Mouse (Mus musculus): Measurements from ENCODE around the gene Zfp879. TPM values are rescaled to one million over a fixed set of nuclear protein-coding genes. Genes with fewer than 3 reads are reported as not detected.

Gene Zfp879
- polyA plus RNA-seq, 1 experiment from 2014 or later: 1.1 TPM

- H3K27me3 ChIP-seq: peaks cover 46% of the 10 kb centered on the region
- ATAC-seq (ENCODE audit: low FRiP score, low read depth): no peak
- WGBS: 90% methylated on average over 3 of the region's 3 CpGs
These were observed 4.6 kb upstream of the Zfp879 start for GRCm38 (mm10) chr11:50845951-50846350.

DNA sequence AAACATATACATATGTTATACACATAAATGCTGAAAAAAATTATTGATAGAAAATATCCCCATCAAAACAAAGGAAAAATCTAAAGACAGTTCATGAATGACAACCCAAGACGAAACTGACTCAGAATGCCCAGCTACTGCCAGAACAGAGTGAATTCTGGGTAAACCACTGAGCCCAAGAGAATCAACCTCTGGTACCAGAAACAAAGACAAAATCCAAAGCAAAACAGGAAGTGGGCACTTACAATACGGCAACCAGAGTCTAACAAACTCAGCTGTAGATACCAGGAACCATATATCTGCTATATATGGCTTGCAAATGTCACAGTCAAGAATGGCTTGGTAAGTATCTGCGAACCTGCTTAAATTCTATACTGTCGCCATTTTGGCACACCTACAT, 5.6 kb downstream of the Zfp879 start:
- Histone ChIP-seq H3K4me1 (no peaks in the 10 kb centered on the region), H3K4me3 (no peak overlapping the region), H3K27ac (replicated peaks) (no peak overlapping the region), H3K36me3 (peaks cover 20% of the 10 kb centered on the region), H3K9me3 (peaks cover 7% of the 10 kb centered on the region; the same call in 1 of the 2 replicates), H3K9ac (replicated peaks) (no peak overlapping the region), H3K4me2 (replicated peaks) (no peak overlapping the region), H3K27me3 (no peaks in the 10 kb centered on the region)
- WGBS: 91% methylated on average over 4 of the region's 4 CpGs
- ATAC-seq (ENCODE audit: low FRiP score, low read depth): no peak

More at GRCm38 (mm10) chr11:50845951-50846350, 4.6 kb upstream of the Zfp879 start:
- peaks cover 16% of the 10 kb centered on the region for H3K4me1 ChIP-seq
- H3K9ac ChIP-seq (replicated peaks): no peak overlapping the region
- H3K27ac ChIP-seq (replicated peaks): no peak overlapping the region
- no peak overlapping the region for H3K4me2 ChIP-seq (replicated peaks)
- no peak overlapping the region for H3K4me3 ChIP-seq
- no peaks in the 10 kb centered on the region for H3K36me3 ChIP-seq
- H3K9me3 ChIP-seq: no peaks in the 10 kb centered on the region

- Histone ChIP-seq H3K9me3 (no peaks in the 10 kb centered on the region), H3K27ac (replicated peaks) (peak within 1 kb of the TSS; percentile 46; the same call in 1 of the 2 replicates), H3K4me2 (replicated peaks) (peak within 1 kb of the TSS; percentile 80), H3K27me3 (no peaks in the 10 kb centered on the region), H3K36me3 (peaks cover 31% of the 10 kb centered on the region), H3K9ac (replicated peaks) (peak within 1 kb of the TSS; percentile 88), H3K4me3 (peak within 1 kb of the TSS; percentile 85), H3K4me1 (peaks cover 10% of the 10 kb centered on the region)
- ATAC-seq (ENCODE audit: low FRiP score, low read depth): peak; percentile 97
- under 1% methylated on average over 40 of the region's 45 CpGs for WGBS
These were observed 14.1 kb downstream of the Zfp879 start, which contains the start of gene Zfp354c for GRCm38 (mm10) chr11:50827010-50827953. Zfp354c (minus strand) TSS chr11:50827724.

- H3K27ac ChIP-seq (replicated peaks): no peak overlapping the region
- peak overlapping the region; percentile 85 for H3K4me3 ChIP-seq
- H3K4me1 ChIP-seq: peaks cover 10% of the 10 kb centered on the region
- peaks cover 40% of the 10 kb centered on the region for H3K36me3 ChIP-seq
- ATAC-seq (ENCODE audit: low FRiP score, low read depth): no peak
- 70% methylated on average over 2 of the region's 2 CpGs for WGBS
- H3K4me2 ChIP-seq (replicated peaks): peak overlapping the region; percentile 80
- no peaks in the 10 kb centered on the region for H3K9me3 ChIP-seq
- peak overlapping the region; percentile 88; the same call in 1 of the 2 replicates for H3K9ac ChIP-seq (replicated peaks)
- H3K27me3 ChIP-seq: no peaks in the 10 kb centered on the region
These were observed 15.1 kb downstream of the Zfp879 start for GRCm38 (mm10) chr11:50826214-50826613.

DNA sequence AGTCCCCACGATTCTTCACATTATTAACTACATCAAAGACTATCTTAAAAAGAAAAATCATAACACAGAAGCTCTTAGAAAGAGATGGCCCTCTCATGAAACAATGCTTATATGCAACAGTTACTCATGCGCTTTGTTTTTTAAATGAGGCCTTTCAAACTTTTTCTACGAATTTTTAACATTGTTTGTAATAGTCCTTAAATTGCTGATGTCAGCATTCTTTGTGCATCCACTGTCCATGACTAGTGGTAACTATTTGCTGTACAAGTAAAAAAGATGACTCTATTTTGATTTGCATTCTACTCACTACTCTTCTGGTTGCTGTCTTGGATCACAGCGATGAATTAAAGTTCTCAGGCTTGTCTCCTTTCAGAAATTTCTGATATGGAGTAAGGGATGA, 27.1 kb downstream of the Zfp879 start:
- Histone ChIP-seq H3K9ac (replicated peaks) (no peak overlapping the region), H3K4me3 (no peak overlapping the region), H3K4me2 (replicated peaks) (no peak overlapping the region), H3K27ac (replicated peaks) (no peak overlapping the region), H3K27me3 (no peaks in the 10 kb centered on the region), H3K36me3 (peaks cover 95% of the 10 kb centered on the region), H3K9me3 (peaks cover 61% of the 10 kb centered on the region), H3K4me1 (no peaks in the 10 kb centered on the region)
- WGBS: 95% methylated on average over 4 of the region's 4 CpGs
- no peak for ATAC-seq (ENCODE audit: low FRiP score, low read depth)

DNA sequence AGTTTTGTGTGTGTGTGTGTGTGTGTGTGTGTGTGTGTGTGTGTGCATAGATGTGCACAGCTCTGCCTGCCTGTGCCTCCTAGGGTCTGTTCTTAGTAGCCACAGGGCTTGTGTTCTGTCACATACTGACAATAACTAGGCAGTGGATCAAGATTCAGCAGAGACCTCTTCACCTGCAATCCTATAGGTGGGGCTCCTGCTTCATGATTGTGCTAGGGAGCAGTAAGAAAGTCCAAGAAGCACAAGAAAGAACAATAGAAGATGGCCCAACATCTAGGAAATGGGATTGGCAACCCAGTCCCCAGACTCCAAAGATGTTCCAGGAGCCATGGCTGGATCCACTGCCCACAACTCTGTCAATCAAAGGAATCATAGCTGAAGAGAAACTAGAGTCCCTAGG, 42.5 kb downstream of the Zfp879 start:
- Histone ChIP-seq H3K4me3 (no peak overlapping the region), H3K9ac (replicated peaks) (no peak overlapping the region), H3K9me3 (no peaks in the 10 kb centered on the region), H3K27ac (replicated peaks) (no peak overlapping the region), H3K27me3 (no peaks in the 10 kb centered on the region), H3K4me1 (no peaks in the 10 kb centered on the region), H3K4me2 (replicated peaks) (no peak overlapping the region), H3K36me3 (no peaks in the 10 kb centered on the region)
- ATAC-seq (ENCODE audit: low FRiP score, low read depth): no peak

DNA sequence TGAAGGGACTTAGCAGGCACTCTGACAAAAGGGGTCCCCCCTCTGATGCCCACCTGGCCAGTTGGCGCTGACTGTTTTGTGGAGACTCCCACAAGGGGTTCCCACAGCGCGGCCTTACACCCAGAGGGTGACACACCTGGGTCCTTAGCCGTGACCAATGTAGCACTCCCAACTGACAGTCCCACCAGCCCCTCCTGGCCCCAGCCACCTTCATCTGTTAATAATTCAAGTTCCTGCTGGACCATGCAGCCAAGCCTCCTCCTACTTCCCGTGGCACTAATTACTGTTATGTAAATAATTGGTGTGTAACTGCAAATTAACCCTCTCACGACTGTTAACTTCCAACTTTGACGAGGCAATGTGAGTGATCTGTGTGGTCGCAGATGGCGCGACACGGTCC, 43.7 kb downstream of the Zfp879 start:
- H3K27ac ChIP-seq (replicated peaks): no peak overlapping the region
- no peaks in the 10 kb centered on the region for H3K9me3 ChIP-seq
- no peak overlapping the region for H3K4me2 ChIP-seq (replicated peaks)
- no peak overlapping the region for H3K9ac ChIP-seq (replicated peaks)
- ATAC-seq (ENCODE audit: low FRiP score, low read depth): no peak
- WGBS: 85% methylated on average over 11 of the region's 11 CpGs
- no peak overlapping the region for H3K4me3 ChIP-seq
- H3K36me3 ChIP-seq: no peaks in the 10 kb centered on the region
- H3K4me1 ChIP-seq: no peaks in the 10 kb centered on the region
- H3K27me3 ChIP-seq: no peaks in the 10 kb centered on the region

Other genes starting within 250 kb of the Zfp879 start
- gene Adamts2, start 239.5 kb downstream of the Zfp879 start, polyA plus RNA-seq (2016; fragmentation: Nextera tagmentation; extraction: Ambion mirVana): 2.4 and 2.7 TPM in 2 replicates
- 58.1 and 59.2 TPM in 2 replicates for gene Zfp354c, start 13.8 kb downstream of the Zfp879 start, polyA plus RNA-seq (2016; fragmentation: Nextera tagmentation; extraction: Ambion mirVana)
- not detected in 2 replicates for gene Grm6, start 9.1 kb upstream of the Zfp879 start, polyA plus RNA-seq (2016; fragmentation: Nextera tagmentation; extraction: Ambion mirVana)
- gene Zfp454, start 46.1 kb upstream of the Zfp879 start, polyA plus RNA-seq (2016; fragmentation: Nextera tagmentation; extraction: Ambion mirVana): 17.3 and 19.3 TPM in 2 replicates
- 37.4 and 40.2 TPM in 2 replicates for gene Zfp2, start 74.6 kb upstream of the Zfp879 start, polyA plus RNA-seq (2016; fragmentation: Nextera tagmentation; extraction: Ambion mirVana)
- gene Zfp354b, start 90.1 kb upstream of the Zfp879 start, polyA plus RNA-seq (2016; fragmentation: Nextera tagmentation; extraction: Ambion mirVana): 2.1 and 2.4 TPM in 2 replicates
- not detected in 2 replicates for gene 4933414I15Rik, start 102.2 kb upstream of the Zfp879 start, polyA plus RNA-seq (2016; fragmentation: Nextera tagmentation; extraction: Ambion mirVana)
- gene Prop1, start 112.2 kb upstream of the Zfp879 start, polyA plus RNA-seq (2016; fragmentation: Nextera tagmentation; extraction: Ambion mirVana): not detected in 2 replicates
- not detected in 2 replicates for gene Olfr1378, start 125.0 kb upstream of the Zfp879 start, polyA plus RNA-seq (2016; fragmentation: Nextera tagmentation; extraction: Ambion mirVana)
- not detected in 2 replicates for gene Olfr1377, start 140.4 kb upstream of the Zfp879 start, polyA plus RNA-seq (2016; fragmentation: Nextera tagmentation; extraction: Ambion mirVana)
- not detected in 2 replicates for gene Olfr51, start 162.0 kb upstream of the Zfp879 start, polyA plus RNA-seq (2016; fragmentation: Nextera tagmentation; extraction: Ambion mirVana)
- not detected in 2 replicates for gene Olfr54, start 172.7 kb upstream of the Zfp879 start, polyA plus RNA-seq (2016; fragmentation: Nextera tagmentation; extraction: Ambion mirVana)
- not detected in 2 replicates for gene Olfr1375, start 206.6 kb upstream of the Zfp879 start, polyA plus RNA-seq (2016; fragmentation: Nextera tagmentation; extraction: Ambion mirVana)
- gene Zfp354a, start 217.7 kb upstream of the Zfp879 start, polyA plus RNA-seq (2016; fragmentation: Nextera tagmentation; extraction: Ambion mirVana): 11.3 and 11.7 TPM in 2 replicates

Data from midbrain, embryonic 12.5 days (tissue).